Mouse (Mus musculus) gastrocnemius, postnatal 10 days (tissue): ENCODE data around the gene Brsk1. TPM values are rescaled to one million over a fixed set of nuclear protein-coding genes. Genes with fewer than 3 reads are reported as not detected.

Experiments
- total RNA-seq, 2 experiments: library from RNA; stranded (reverse); gene quantifications; 2 replicates each; pipeline ENCODE4 v1.2.3; 2021

The Brsk1 gene
- total RNA-seq, 2 experiments from 2014 or later: 3.3 to 4.6 TPM

Other genes starting within 250 kb of the Brsk1 start
- 10 to 100 TPM; 14.3 to 18.9 TPM for gene Rdh13, start 245.0 kb upstream of the Brsk1 start, total RNA-seq
- gene Eps8l1, start 229.9 kb upstream of the Brsk1 start, total RNA-seq: 1 to 10 TPM; 2.2 to 3.5 TPM
- 10 to 100 TPM; 37.9 to 52.6 TPM for gene Ppp1r12c, start 188.9 kb upstream of the Brsk1 start, total RNA-seq
- gene Tnnt1, start 174.2 kb upstream of the Brsk1 start, total RNA-seq: 100 to 1,000 TPM; 288 to 386 TPM
- 1 to 10 TPM; 1.4 to 2.3 TPM for gene Tnni3, start 166.4 kb upstream of the Brsk1 start, total RNA-seq
- under 1 TPM; 0.14 to 0.23 TPM for gene Dnaaf3, start 158.2 kb upstream of the Brsk1 start, total RNA-seq
- under 1 TPM; 0.16 to 0.25 TPM for gene Syt5, start 143.1 kb upstream of the Brsk1 start, total RNA-seq
- gene Ptprh, start 86.6 kb upstream of the Brsk1 start, total RNA-seq: not detected
- gene Tmem86b, start 59.2 kb upstream of the Brsk1 start, total RNA-seq: 1 to 10 TPM; 4.6 to 5.2 TPM
- 10 to 100 TPM; 53.0 to 58.1 TPM for gene Ppp6r1, start 31.6 kb upstream of the Brsk1 start, total RNA-seq
- gene Hspbp1, start 5.5 kb upstream of the Brsk1 start, total RNA-seq: 10 to 100 TPM; 22.1 to 23.3 TPM
- under 1 TPM in 1 of 2 experiments, not detected in 1; 0.27 TPM for gene Tmem150b, start 34.6 kb downstream of the Brsk1 start, total RNA-seq
- 10 to 100 TPM; 20.6 to 34.1 TPM for gene Kmt5c, start 49.5 kb downstream of the Brsk1 start, total RNA-seq
- 1 to 10 TPM; 4.3 to 5.4 TPM for gene Cox6b2, start 62.5 kb downstream of the Brsk1 start, total RNA-seq
- gene Fam71e2, start 80.7 kb downstream of the Brsk1 start, total RNA-seq: not detected
- gene Il11, start 92.3 kb downstream of the Brsk1 start, total RNA-seq: under 1 TPM; 0.20 to 0.31 TPM
- not detected for gene Tmem190, start 92.3 kb downstream of the Brsk1 start, total RNA-seq
- 1 to 10 TPM; 3.5 to 6.3 TPM for gene Tmem238, start 99.1 kb downstream of the Brsk1 start, total RNA-seq
- 100 to 1,000 TPM; 796 to 873 TPM for gene Rpl28, start 102.3 kb downstream of the Brsk1 start, total RNA-seq
- 100 to 1,000 TPM in 1 of 2 experiments, 10 to 100 TPM in 1; 91.1 to 107 TPM for gene Ube2s, start 122.0 kb downstream of the Brsk1 start, total RNA-seq
- gene Shisa7, start 154.1 kb downstream of the Brsk1 start, total RNA-seq: under 1 TPM; 0.12 to 0.18 TPM
- 1 to 10 TPM; 1.9 to 4.3 TPM for gene Isoc2b, start 179.7 kb downstream of the Brsk1 start, total RNA-seq
- gene Isoc2a, start 186.5 kb downstream of the Brsk1 start, total RNA-seq: 10 to 100 TPM; 13.3 to 14.3 TPM
- gene Gm36210, start 215.9 kb downstream of the Brsk1 start, total RNA-seq: under 1 TPM in 1 of 2 experiments, not detected in 1; 0.19 TPM
- gene Zfp628, start 224.6 kb downstream of the Brsk1 start, total RNA-seq: 10 to 100 TPM in 1 of 2 experiments, 1 to 10 TPM in 1; 9.9 to 10.5 TPM
- 1 to 10 TPM; 1.9 to 4.4 TPM for gene Nat14, start 231.4 kb downstream of the Brsk1 start, total RNA-seq
- 10 to 100 TPM; 43.3 to 55.0 TPM for gene Ssc5d, start 235.2 kb downstream of the Brsk1 start, total RNA-seq